Mouse (Mus musculus) Patski (cell line): ENCODE results near the gene Hhat. TPM values are rescaled to one million over a fixed set of nuclear protein-coding genes. Genes with fewer than 3 reads are reported as not detected.

ENCODE experiments used
- ATAC-seq: fragments of 100-300 bp; one replicate; pipeline ENCODE4 v1.8.0; 2021
- CTCF ChIA-PET: fragments of 350-600 bp; sonication (Branson Sonifier 250); formaldehyde crosslinking; loops from one replicate; lab custom pipeline; 2022; ENCODE audit warnings: inconsistent platforms; lab: Charles Lee
- POLR2A ChIA-PET: fragments of 350-600 bp; sonication (Branson Sonifier 250); formaldehyde crosslinking; loops from one replicate; lab custom pipeline; 2022; ENCODE audit warnings: antibody characterized with exemption, inconsistent platforms; lab: Charles Lee
- DNase-seq: peaks from one replicate; pipeline ENCODE4 v3.0.0-alpha.2; 2011; ENCODE audit warnings: low read depth, low spot score
- H3K27me3 ChIP-seq: fragments of 371-371 bp; one replicate; pipeline ENCODE4 v1.5.1; 2021
- CTCF ChIP-seq: fragments of 100-300 bp; IDR thresholded peaks from one replicate; pipeline ENCODE4 v1.5.1; 2021
- in situ Hi-C: fragments of 300-500 bp; cut with MboI; formaldehyde crosslinking; loops from 3 replicates; pipeline ENCODE4 v1.11.1; 2018; ENCODE audit warnings: low pct_unique_long_range_greater_than_20kb, mixed read lengths
- polyA plus RNA-seq: library from polyadenylated mRNA; unstranded; gene quantifications from one replicate; pipeline ENCODE4 v1.2.3, GENCODE M21; 2021

Hhat gene
- polyA plus RNA-seq, 1 experiment from 2014 or later: 5.2 TPM

- POLR2A ChIA-PET: no interaction called here
- DNase-seq (no peak), ATAC-seq (no peak)
- in situ Hi-C loops: no loop called here
- no peak for TF ChIP-seq CTCF
- no peaks in the 10 kb centered on the region for H3K27me3 ChIP-seq
- CTCF ChIA-PET: interaction anchor here (1.2 to 2.9 kb wide), 2 partner anchors 10 to 12 kb away, joined by 3 to 7 read pairs; no protein-coding TSS in a partner anchor
Observed at GRCm38 (mm10) chr1:192587451-192587850, 183.6 kb downstream of the Hhat start.

- in situ Hi-C loops: no loop called here
- ChIA-PET CTCF (interaction anchor here (1.2 kb wide), 1 partner anchor 9 kb away, joined by 4 read pairs; no protein-coding TSS in a partner anchor), POLR2A (no interaction called here)
- DNase-seq (no peak), ATAC-seq (no peak)
- no peaks in the 10 kb centered on the region for H3K27me3 ChIP-seq
- no peak for TF ChIP-seq CTCF
Observed at GRCm38 (mm10) chr1:192585289-192585688, 185.7 kb downstream of the Hhat start.

GRCm38 (mm10) chr1:192582921-192583320, 188.1 kb downstream of the Hhat start:
- in situ Hi-C loops: no loop called here
- CTCF ChIA-PET: no interaction called here
- H3K27me3 ChIP-seq: no peaks in the 10 kb centered on the region
- POLR2A ChIA-PET: interaction anchor here (0.5 kb wide), 1 partner anchor 11 kb away, joined by 3 read pairs; no protein-coding TSS in a partner anchor
- no peak for TF ChIP-seq CTCF
- no peak for DNase-seq
- ATAC-seq: no peak

GRCm38 (mm10) chr1:192564691-192565090, 206.3 kb downstream of the Hhat start:
- in situ Hi-C loops: no loop called here
- ATAC-seq (no peak), DNase-seq (no peak)
- CTCF ChIA-PET: interaction anchor here (1.3 kb wide), 1 partner anchor 9 kb away, joined by 3 read pairs; no protein-coding TSS in a partner anchor
- no peak for TF ChIP-seq CTCF
- POLR2A ChIA-PET: no interaction called here
- H3K27me3 ChIP-seq: no peaks in the 10 kb centered on the region

GRCm38 (mm10) chr1:192559341-192559740, 211.7 kb downstream of the Hhat start:
- TF ChIP-seq CTCF: no peak
- no peaks in the 10 kb centered on the region for H3K27me3 ChIP-seq
- in situ Hi-C loops: no loop called here
- CTCF ChIA-PET: no interaction called here
- ATAC-seq (no peak), DNase-seq (no peak)
- POLR2A ChIA-PET: no interaction called here

GRCm38 (mm10) chr1:192557978-192558594, 212.9 kb downstream of the Hhat start:
- no peak for ATAC-seq
- POLR2A ChIA-PET: no interaction called here
- no peaks in the 10 kb centered on the region for H3K27me3 ChIP-seq
- no peak for TF ChIP-seq CTCF
- DNase-seq: no peak
- in situ Hi-C loops: no loop called here
- CTCF ChIA-PET: interaction anchor here (1.3 kb wide), 1 partner anchor 364 kb away, joined by 3 read pairs; no protein-coding TSS in a partner anchor

- ATAC-seq: no peak
- in situ Hi-C loops: no loop called here
- no peak for TF ChIP-seq CTCF
- DNase-seq: no peak
- ChIA-PET CTCF (interaction anchor here (1.2 to 1.8 kb wide), 3 partner anchors 9 to 11 kb away, joined by 3 to 4 read pairs (median 3); no protein-coding TSS in a partner anchor), POLR2A (interaction anchor here (1.2 kb wide), 1 partner anchor 23 kb away, joined by 3 read pairs; no protein-coding TSS in a partner anchor)
- H3K27me3 ChIP-seq: no peaks in the 10 kb centered on the region
Observed at GRCm38 (mm10) chr1:192555516-192555915, 215.5 kb downstream of the Hhat start.

- DNase-seq: no peak
- ChIA-PET CTCF (interaction anchor here (1.1 kb wide), 1 partner anchor 361 kb away, joined by 3 read pairs; no protein-coding TSS in a partner anchor), POLR2A (no interaction called here)
- no peaks in the 10 kb centered on the region for H3K27me3 ChIP-seq
- no peak for ATAC-seq
- in situ Hi-C loops: no loop called here
- no peak for TF ChIP-seq CTCF
Observed at GRCm38 (mm10) chr1:192550561-192550960, 220.5 kb downstream of the Hhat start.

- TF ChIP-seq CTCF: peak; percentile 55
- ATAC-seq (no peak), DNase-seq (no peak)
- H3K27me3 ChIP-seq: no peaks in the 10 kb centered on the region
- in situ Hi-C loops: no loop called here
- ChIA-PET CTCF (interaction anchor here (1.5 kb wide), 2 partner anchors 8 to 10 kb away, joined by 3 read pairs; no protein-coding TSS in a partner anchor), POLR2A (no interaction called here)
Observed at GRCm38 (mm10) chr1:192546843-192547242, 224.2 kb downstream of the Hhat start.

GRCm38 (mm10) chr1:192544901-192545300, 226.1 kb downstream of the Hhat start:
- no peaks in the 10 kb centered on the region for H3K27me3 ChIP-seq
- no peak for ATAC-seq
- TF ChIP-seq CTCF: no peak
- POLR2A ChIA-PET: no interaction called here
- no peak for DNase-seq
- in situ Hi-C loops: no loop called here
- CTCF ChIA-PET: no interaction called here

GRCm38 (mm10) chr1:192544091-192544490, 226.9 kb downstream of the Hhat start:
- no peaks in the 10 kb centered on the region for H3K27me3 ChIP-seq
- no peak for TF ChIP-seq CTCF
- DNase-seq (no peak), ATAC-seq (no peak)
- in situ Hi-C loops: no loop called here
- CTCF ChIA-PET: no interaction called here
- POLR2A ChIA-PET: no interaction called here
